Mouse (Mus musculus) splenic B cell, adult 2 months (primary cell): ENCODE data around the gene Slc9b1.
A peak's percentile ranks its signal among the peaks of the same experiment; 100 is the strongest.

Source experiments
- DNase-seq: peaks from one replicate; pipeline ENCODE4 v3.0.0-alpha.2; 2011; ENCODE audit warnings: low read depth, low spot score
- H3K27me3 ChIP-seq: 2 replicates; pipeline ENCODE4 v1.6.1; 2012; ENCODE audit warnings: mild to moderate bottlenecking, low read length, moderate library complexity, mixed read lengths; ENCODE audit not compliant: control insufficient read depth, poor library complexity, insufficient read depth, severe bottlenecking
- H3K36me3 ChIP-seq: 2 replicates; pipeline ENCODE4 v1.6.1; 2012; ENCODE audit warnings: mild to moderate bottlenecking, low read length, moderate library complexity, mixed read lengths; ENCODE audit not compliant: control insufficient read depth, poor library complexity, insufficient read depth, severe bottlenecking

Gene Slc9b1

GRCm38 (mm10) chr3:135332691-135333090 lies 15.1 kb upstream of the Slc9b1 start:
- DNase-seq = no peak
- no peaks in the 10 kb centered on the region for H3K27me3 ChIP-seq
- no peaks in the 10 kb centered on the region for H3K36me3 ChIP-seq

- no peak for DNase-seq
- no peaks in the 10 kb centered on the region for H3K27me3 ChIP-seq
- H3K36me3 ChIP-seq = no peaks in the 10 kb centered on the region
These were observed 14.1 kb upstream of the Slc9b1 start for GRCm38 (mm10) chr3:135333763-135334162.

- H3K36me3 ChIP-seq = no peaks in the 10 kb centered on the region
- no peaks in the 10 kb centered on the region for H3K27me3 ChIP-seq
- DNase-seq = no peak
These were observed 1.2 kb downstream of the Slc9b1 start for GRCm38 (mm10) chr3:135349022-135349421.

GRCm38 (mm10) chr3:135351857-135352256 lies 4.0 kb downstream of the Slc9b1 start:
- DNase-seq = no peak
- H3K36me3 ChIP-seq = no peaks in the 10 kb centered on the region

DNA sequence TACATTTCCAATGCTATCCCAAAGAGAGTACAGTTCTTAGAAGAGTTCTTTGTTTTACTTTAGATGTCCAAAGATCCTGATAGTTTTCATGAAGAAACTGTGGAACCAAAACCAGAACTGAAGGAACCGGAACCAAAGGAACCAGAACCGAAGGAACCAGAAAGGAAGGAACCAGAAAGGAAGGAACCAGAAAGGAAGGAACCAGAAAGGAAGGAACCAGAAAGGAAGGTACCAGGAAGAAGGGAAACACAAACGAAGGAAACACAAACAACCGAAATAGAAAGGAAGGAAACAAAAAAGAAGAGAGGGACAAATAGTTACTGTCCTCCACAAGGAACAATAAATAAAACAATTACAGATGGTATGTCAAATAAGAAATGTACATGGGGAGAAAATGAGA lies 9.6 kb downstream of the Slc9b1 start:
- Histone ChIP-seq H3K36me3 (no peaks in the 10 kb centered on the region), H3K27me3 (no peaks in the 10 kb centered on the region)
- DNase-seq = no peak

More at GRCm38 (mm10) chr3:135351857-135352256, 4.0 kb downstream of the Slc9b1 start:
- H3K27me3 ChIP-seq = no peaks in the 10 kb centered on the region

- Histone ChIP-seq H3K27me3 (no peaks in the 10 kb centered on the region), H3K36me3 (no peaks in the 10 kb centered on the region)
- no peak for DNase-seq
These were observed 28.0 kb downstream of the Slc9b1 start for GRCm38 (mm10) chr3:135375836-135376235.

- Histone ChIP-seq H3K36me3 (no peaks in the 10 kb centered on the region), H3K27me3 (no peaks in the 10 kb centered on the region)
- DNase-seq = peak; percentile 22
These were observed 29.6 kb downstream of the Slc9b1 start for GRCm38 (mm10) chr3:135377445-135377844.

DNA sequence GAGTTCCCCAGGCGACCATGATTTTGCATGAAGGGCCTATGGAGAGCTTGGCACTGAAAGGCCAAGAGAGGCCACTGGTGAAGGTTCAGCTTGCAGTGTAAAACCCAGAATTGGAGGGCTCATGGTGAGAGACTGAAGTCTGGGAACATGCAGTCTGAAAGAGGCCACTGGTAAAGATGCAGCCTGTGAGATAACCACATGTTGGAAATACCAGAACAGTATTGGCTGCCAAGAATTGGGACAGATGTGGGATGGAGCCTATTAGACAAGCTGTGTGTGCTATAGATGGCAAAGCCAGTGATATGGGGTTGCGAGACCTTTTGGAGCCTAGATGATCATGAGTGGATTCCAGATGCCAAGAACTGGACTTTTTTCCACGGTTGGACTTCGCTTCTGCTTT lies 32.0 kb downstream of the Slc9b1 start:
- DNase-seq = no peak
- H3K27me3 ChIP-seq = no peaks in the 10 kb centered on the region

GRCm38 (mm10) chr3:135393186-135393585 lies 45.4 kb downstream of the Slc9b1 start:
- Histone ChIP-seq H3K36me3 (no peaks in the 10 kb centered on the region), H3K27me3 (no peaks in the 10 kb centered on the region)
- DNase-seq = no peak

More for the DNA sequence above, 32.0 kb downstream of the Slc9b1 start:
- H3K36me3 ChIP-seq = no peaks in the 10 kb centered on the region

- no peaks in the 10 kb centered on the region for H3K27me3 ChIP-seq
- no peaks in the 10 kb centered on the region for H3K36me3 ChIP-seq
- DNase-seq = no peak
These were observed 47.3 kb downstream of the Slc9b1 start for GRCm38 (mm10) chr3:135395085-135395484.

- no peak for DNase-seq
- Histone ChIP-seq H3K36me3 (no peaks in the 10 kb centered on the region), H3K27me3 (no peaks in the 10 kb centered on the region)
These were observed 48.3 kb downstream of the Slc9b1 start for GRCm38 (mm10) chr3:135396081-135396480.

DNA sequence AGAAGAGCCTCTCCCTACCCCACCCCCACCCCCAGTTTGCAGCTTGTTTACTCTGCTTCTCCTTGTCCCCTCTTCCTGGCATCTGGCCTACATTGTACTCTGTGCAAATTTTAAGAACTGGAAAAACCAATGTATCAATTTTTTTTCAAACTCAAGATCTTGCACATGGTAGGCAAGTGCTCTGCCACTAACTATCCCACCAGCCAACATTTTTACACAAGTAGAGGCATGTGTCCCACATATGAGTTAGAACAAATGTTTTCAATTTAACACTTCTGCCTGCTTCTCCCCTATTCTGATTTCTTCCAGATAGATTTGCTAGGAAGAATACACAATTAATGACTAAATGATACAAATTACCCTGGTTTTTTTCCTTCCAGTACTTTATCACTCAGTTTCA lies 49.3 kb downstream of the Slc9b1 start:
- no peak for DNase-seq
- no peaks in the 10 kb centered on the region for H3K36me3 ChIP-seq
- H3K27me3 ChIP-seq = no peaks in the 10 kb centered on the region

GRCm38 (mm10) chr3:135402201-135402658 lies 54.4 kb downstream of the Slc9b1 start:
- Histone ChIP-seq H3K36me3 (peaks cover under 1% of the 10 kb centered on the region; the same call in 1 of the 2 replicates), H3K27me3 (no peaks in the 10 kb centered on the region)
- peak; percentile 95 for DNase-seq

DNA sequence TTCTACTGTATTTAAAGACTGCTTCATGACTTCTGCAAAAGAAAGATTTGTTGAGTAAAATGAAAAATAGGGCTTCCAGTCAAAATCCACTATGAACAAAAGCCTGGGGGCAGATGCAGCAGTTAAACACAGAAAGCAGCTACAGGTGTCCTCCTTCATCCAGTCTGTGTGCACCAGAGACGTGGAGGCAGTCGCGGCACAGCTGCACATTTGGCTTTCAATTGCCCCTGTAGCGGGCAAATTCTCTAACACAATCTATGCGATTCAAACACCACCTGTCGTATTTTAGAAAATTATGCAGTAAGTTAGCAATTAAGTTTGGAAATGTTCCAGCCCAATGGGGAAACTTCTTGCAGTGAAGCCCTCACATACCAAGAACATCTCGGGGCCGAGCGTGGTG lies 55.4 kb downstream of the Slc9b1 start:
- Histone ChIP-seq H3K36me3 (peaks cover 6% of the 10 kb centered on the region; the same call in 1 of the 2 replicates), H3K27me3 (no peaks in the 10 kb centered on the region)
- DNase-seq = no peak

DNA sequence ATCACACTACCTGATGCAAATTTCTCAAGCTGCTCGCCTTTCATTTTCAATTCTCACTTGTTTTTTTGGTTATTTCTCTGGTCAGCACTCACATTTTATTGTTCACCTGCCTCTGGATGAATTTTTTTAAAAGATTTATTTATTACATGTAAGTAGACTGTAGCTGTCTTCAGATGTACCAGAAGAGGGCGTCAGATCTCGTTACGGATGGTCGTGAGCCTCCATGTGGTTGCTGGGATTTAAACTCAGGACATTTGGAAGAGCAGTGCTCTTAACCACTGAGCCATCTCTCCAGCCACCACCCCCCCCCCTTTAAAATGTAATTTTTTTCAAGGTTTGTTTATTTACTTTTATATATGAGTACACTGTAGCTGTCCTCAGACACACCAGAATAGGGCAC lies 56.0 kb downstream of the Slc9b1 start:
- Histone ChIP-seq H3K36me3 (peaks cover 6% of the 10 kb centered on the region; the same call in 1 of the 2 replicates), H3K27me3 (no peaks in the 10 kb centered on the region)
- DNase-seq = no peak

- no peak for DNase-seq
- H3K36me3 ChIP-seq = peaks cover 6% of the 10 kb centered on the region; the same call in 1 of the 2 replicates
These were observed 56.8 kb downstream of the Slc9b1 start for GRCm38 (mm10) chr3:135404599-135404998.

More at GRCm38 (mm10) chr3:135404599-135404998, 56.8 kb downstream of the Slc9b1 start:
- no peaks in the 10 kb centered on the region for H3K27me3 ChIP-seq
